Mouse (Mus musculus) MEL (cell line): ENCODE measurements at regions not wholly inside any gene's neighbourhood (a gene's known extent, or its start where the extent isn't known, plus 50 kb on each side); places are given as distances from the start of the nearest gene placed in this dataset.

Experiments used
- BHLHE40 ChIP-seq: IDR thresholded peaks from 2 replicates; pipeline ENCODE4 v1.6.1; 2012; ENCODE audit warnings: low read depth, mild to moderate bottlenecking, inconsistent platforms, low read length, improper control_type of control experiment, borderline replicate concordance
- CTCF ChIP-seq, 3 experiments: IDR thresholded peaks in 2 of 3; conservative IDR thresholded peaks in 1 of 3; 2 replicates each; pipeline ENCODE4 v1.5.1; 2011 to 2012; ENCODE audit warnings: low read length in 3 of 3, low read depth in 2 of 3, mild to moderate bottlenecking in 2 of 3, improper control_type of control experiment in 1 of 3, inconsistent platforms in 1 of 3, mixed read lengths in 1 of 3, moderate library complexity in 1 of 3; ENCODE audit not compliant: control insufficient read depth in 1 of 3, insufficient read depth in 1 of 3, poor library complexity in 1 of 3, severe bottlenecking in 1 of 3
- E2F4 ChIP-seq: IDR thresholded peaks from 2 replicates; pipeline ENCODE4 v1.6.1; 2011; ENCODE audit warnings: low read depth, low read length, improper control_type of control experiment, borderline replicate concordance
- EP300 ChIP-seq, 2 experiments: IDR thresholded peaks; 2 replicates each; pipeline ENCODE4 v1.6.1; 2011; ENCODE audit warnings: improper control_type of control experiment in 2 of 2, low read length in 2 of 2, low read depth in 1 of 2, mild to moderate bottlenecking in 1 of 2
- MAZ ChIP-seq: IDR thresholded peaks from 2 replicates; pipeline ENCODE4 v1.6.1; 2012; ENCODE audit warnings: low read depth, mild to moderate bottlenecking, inconsistent platforms, low read length, improper control_type of control experiment
- POLR2A ChIP-seq, 2 experiments: IDR thresholded peaks; 2 replicates each; pipeline ENCODE4 v1.6.1; 2011 to 2012; ENCODE audit warnings: low read length in 2 of 2, mild to moderate bottlenecking in 2 of 2, control low read depth in 1 of 2, improper control_type of control experiment in 1 of 2, low read depth in 1 of 2, moderate library complexity in 1 of 2; ENCODE audit not compliant: control insufficient read depth in 1 of 2, insufficient read depth in 1 of 2, poor library complexity in 1 of 2
- TBP ChIP-seq: IDR thresholded peaks from 2 replicates; pipeline ENCODE4 v1.8.0; 2011; ENCODE audit warnings: low read depth, low read length, improper control_type of control experiment
- ZC3H11A ChIP-seq: IDR thresholded peaks from 2 replicates; pipeline ENCODE4 v1.6.1; 2012; ENCODE audit warnings: low read depth, mild to moderate bottlenecking, inconsistent platforms, low read length, improper control_type of control experiment
- ZNF384 ChIP-seq: IDR thresholded peaks from 2 replicates; pipeline ENCODE4 v1.6.1; 2012; ENCODE audit warnings: low read depth, mild to moderate bottlenecking, inconsistent platforms, low read length, improper control_type of control experiment

DNA sequence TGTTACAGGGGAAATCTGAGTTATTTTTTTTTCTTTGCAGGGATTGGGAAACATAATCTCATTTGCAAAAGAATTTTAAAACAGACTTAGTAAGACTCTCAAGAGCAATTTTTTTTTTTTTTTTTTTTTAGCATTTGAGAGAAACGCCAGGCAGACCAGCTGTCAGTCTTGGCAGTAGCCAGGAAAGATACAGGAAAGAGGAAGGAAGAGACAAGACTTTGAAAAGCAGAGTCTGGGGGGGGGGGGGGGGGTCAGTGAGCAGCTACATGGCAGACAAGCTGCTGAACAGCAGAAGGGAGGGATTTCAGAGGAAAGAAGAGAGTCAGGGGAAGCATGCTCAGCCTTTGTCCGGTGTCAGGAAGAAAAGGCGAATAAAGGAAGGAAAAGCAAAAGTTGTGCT lies 171.3 kb upstream of the Tmtc1 start:
- TF ChIP-seq E2F4 (no peak), ZC3H11A (no peak), CTCF (IDR thresholded peaks at IDR 0.05 in 2 of 3, conservative IDR thresholded peaks at IDR 0.05 in 1 of 3; ENCODE audit: control insufficient read depth in 1 of 3, insufficient read depth in 1 of 3, low read depth in 2 of 3, low read length in 3 of 3, poor library complexity in 1 of 3, severe bottlenecking in 1 of 3) (no peak), EP300 (IDR thresholded peaks at IDR 0.05; ENCODE audit: low read depth in 1 of 2, low read length in 2 of 2) (no peak), MAZ (no peak), TBP (no peak), ZNF384 (peak; percentile 36; the same call in 1 of the 2 replicates), BHLHE40 (no peak), POLR2A (IDR thresholded peaks at IDR 0.05; ENCODE audit: control insufficient read depth in 1 of 2, insufficient read depth in 1 of 2, low read depth in 1 of 2, low read length in 2 of 2, poor library complexity in 1 of 2) (no peak)
